Mouse (Mus musculus) midbrain, embryonic 13.5 days (tissue): Measurements from ENCODE around the gene Abhd17c. TPM values are rescaled to one million over a fixed set of nuclear protein-coding genes. Genes with fewer than 3 reads are reported as not detected.
"Not testable (repeated sequence)": the region's sequence is repeated elsewhere in the genome, so short reads cannot be mapped to it uniquely, and the experiment has no call there.

ENCODE experiments used
- ATAC-seq: fragments of 200-750 bp; cut with Nextera tagmentation; 2 replicates; pipeline ENCODE4 v1.8.0; 2017; ENCODE audit warnings: mild to moderate bottlenecking, moderate TSS enrichment, moderate library complexity
- H3K27ac ChIP-seq: fragments of 300-500 bp; sonication (generic); 2 replicates; pipeline ENCODE4 v1.5.1; 2015; ENCODE audit warnings: inconsistent platforms, mild to moderate bottlenecking, moderate library complexity
- H3K27me3 ChIP-seq: fragments of 300-500 bp; sonication (generic); 2 replicates; pipeline ENCODE4 v1.6.1; 2015; ENCODE audit warnings: mild to moderate bottlenecking, inconsistent platforms
- H3K36me3 ChIP-seq: fragments of 300-500 bp; sonication (generic); 2 replicates; pipeline ENCODE4 v1.6.1; 2015; ENCODE audit warnings: mild to moderate bottlenecking, inconsistent platforms
- H3K4me1 ChIP-seq: fragments of 300-500 bp; sonication (generic); replicated peaks from 2 replicates; pipeline ENCODE4 v1.6.1; 2015; ENCODE audit warnings: inconsistent platforms
- H3K4me2 ChIP-seq: fragments of 300-500 bp; sonication (generic); replicated peaks from 2 replicates; pipeline ENCODE4 v1.6.1; 2015; ENCODE audit warnings: moderate library complexity, mild to moderate bottlenecking, inconsistent platforms
- H3K4me3 ChIP-seq: fragments of 300-500 bp; sonication (generic); replicated peaks from 2 replicates; pipeline ENCODE4 v1.5.1; 2015; ENCODE audit warnings: mild to moderate bottlenecking, inconsistent platforms
- H3K9ac ChIP-seq: fragments of 300-500 bp; sonication (generic); replicated peaks from 2 replicates; pipeline ENCODE4 v1.6.1; 2015; ENCODE audit warnings: mild to moderate bottlenecking, inconsistent platforms
- H3K9me3 ChIP-seq: fragments of 300-500 bp; sonication (generic); 2 replicates; pipeline ENCODE4 v1.6.1; 2016; ENCODE audit warnings: mild to moderate bottlenecking, inconsistent platforms
- WGBS: fragments of 180-500 bp; shearing (Covaris S2); methylation state at CpG from one replicate; pipeline ENCODE4 v1.1.7; 2015; 5-methylcytosine and 5-hydroxymethylcytosine counted together
- polyA plus RNA-seq: library from polyadenylated mRNA; unstranded; fragments of >200 nt; fragmentation: Nextera tagmentation; extraction: Ambion mirVana; gene quantifications from 2 replicates; pipeline ENCODE4 v1.2.1, GENCODE M21; 2015

Gene Abhd17c
- polyA plus RNA-seq = 15.5 and 22.9 TPM in 2 replicates

DNA sequence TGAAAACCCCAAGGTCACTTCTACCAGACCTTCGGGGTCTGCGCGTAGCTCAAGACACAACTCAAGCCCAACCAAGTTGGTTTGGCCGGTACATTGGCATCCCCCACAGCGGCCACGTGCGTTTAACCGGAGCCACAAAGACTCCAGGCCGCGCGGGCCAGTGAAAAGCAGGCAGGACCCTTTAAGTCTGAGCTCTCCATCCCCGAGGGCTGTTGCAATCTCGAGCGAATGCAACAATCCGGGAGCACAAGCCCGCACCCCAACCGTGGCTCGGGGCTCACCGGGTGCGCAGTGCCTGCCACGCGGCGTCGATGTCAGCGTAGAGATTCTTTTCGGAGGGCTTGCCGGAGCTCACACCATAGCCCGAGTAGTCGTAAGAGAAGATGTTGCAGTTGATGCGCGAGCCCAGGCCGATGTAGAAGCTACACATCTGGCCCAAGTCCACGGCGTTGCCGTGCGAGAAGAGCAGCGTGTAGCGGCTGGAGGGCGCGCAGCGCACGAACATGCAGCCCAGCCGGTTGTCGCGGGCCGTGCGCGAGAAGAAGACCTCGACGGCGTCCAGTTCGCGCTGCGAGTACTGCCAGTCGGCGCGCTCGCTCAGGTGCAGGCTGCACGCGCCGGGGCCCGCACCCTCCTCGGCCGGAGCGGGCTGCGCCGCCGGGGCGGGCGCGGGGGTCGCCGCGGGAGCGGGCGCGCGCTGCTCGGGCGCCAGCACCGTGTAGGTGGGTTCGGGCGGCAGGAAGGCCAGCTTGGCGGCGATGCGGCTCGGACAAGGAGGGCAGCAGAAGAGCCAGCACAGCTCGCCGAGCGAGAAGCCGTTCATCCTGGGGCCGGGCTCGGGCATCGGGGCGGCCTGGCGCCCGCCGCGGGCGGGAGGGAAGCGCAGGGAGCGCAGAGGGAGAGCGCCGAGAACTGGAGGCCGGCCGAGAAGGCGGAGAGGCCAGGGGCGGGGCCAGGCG, at the start of gene Abhd17c:
Gene Abhd17c, minus strand, starts transcription at position 893 of the 959 bp plus-strand sequence.
- Histone ChIP-seq H3K27ac (peak within 1 kb of the TSS; percentile 96), H3K36me3 (no peaks in the 10 kb centered on the region), H3K9me3 (no peaks in the 10 kb centered on the region), H3K4me3 (peak within 1 kb of the TSS; percentile 94), H3K27me3 (no peaks in the 10 kb centered on the region), H3K4me1 (peaks cover 51% of the 10 kb centered on the region), H3K9ac (peak within 1 kb of the TSS; percentile 96), H3K4me2 (peak within 1 kb of the TSS; percentile 98)
- WGBS = under 1% methylated on average over 100 of the region's 109 CpGs
- peak; percentile 86 for ATAC-seq

- no peaks in the 10 kb centered on the region for H3K36me3 ChIP-seq
- no peak overlapping the region for H3K27ac ChIP-seq
- H3K27me3 ChIP-seq = no peaks in the 10 kb centered on the region
- no peaks in the 10 kb centered on the region for H3K9me3 ChIP-seq
- H3K4me2 ChIP-seq = no peak overlapping the region
- no peak overlapping the region for H3K9ac ChIP-seq
- ATAC-seq = no peak
- WGBS = 85% methylated on average over 6 of the region's 6 CpGs
- H3K4me1 ChIP-seq = no peaks in the 10 kb centered on the region
- H3K4me3 ChIP-seq = no peak overlapping the region
These were observed 45.6 kb upstream of the Abhd17c start for GRCm38 (mm10) chr7:84197208-84197860.

DNA sequence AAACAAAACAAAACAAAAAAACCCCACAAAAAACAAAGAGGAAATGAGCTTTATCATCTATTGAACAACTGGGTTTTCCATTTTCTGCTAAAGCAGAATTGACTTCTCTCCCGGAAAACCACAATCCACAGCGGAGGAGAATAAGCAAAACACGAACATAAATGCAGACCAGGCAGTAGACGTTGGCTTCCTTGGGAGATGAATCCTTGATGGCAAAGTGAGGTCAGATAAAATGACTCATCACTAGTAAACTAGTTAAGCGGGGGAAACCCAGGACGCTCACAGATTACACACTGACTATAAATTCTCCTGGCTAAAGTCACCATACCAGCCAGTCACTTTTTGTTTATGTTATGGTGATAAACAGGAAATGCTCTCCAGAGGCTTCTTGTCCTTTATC, 44.5 kb upstream of the Abhd17c start:
- no peak for ATAC-seq
- Histone ChIP-seq H3K36me3 (no peaks in the 10 kb centered on the region), H3K9ac (no peak overlapping the region), H3K4me2 (no peak overlapping the region), H3K4me3 (no peak overlapping the region), H3K27me3 (no peaks in the 10 kb centered on the region), H3K27ac (no peak overlapping the region), H3K4me1 (no peaks in the 10 kb centered on the region), H3K9me3 (no peaks in the 10 kb centered on the region)
- 91% methylated on average over 6 of the region's 6 CpGs for WGBS

DNA sequence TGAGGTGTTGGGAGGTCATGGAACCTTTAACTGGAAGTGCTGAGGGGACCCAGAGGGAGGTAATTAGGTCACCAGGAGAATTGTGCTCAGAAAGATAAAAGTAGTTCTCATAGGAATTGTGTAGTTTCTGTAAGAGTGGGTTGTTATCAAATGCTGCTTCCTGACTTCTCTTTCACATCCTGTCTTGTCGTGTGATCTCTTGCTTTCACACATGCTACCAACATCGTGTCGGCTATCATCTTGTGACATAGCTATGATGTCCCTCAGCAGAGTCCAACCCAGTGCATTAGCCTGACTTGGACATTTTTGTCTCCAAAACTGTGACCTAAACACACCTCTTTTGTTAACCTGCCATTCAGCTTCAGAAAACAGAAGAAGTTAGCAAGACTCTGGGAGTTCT, 40.6 kb upstream of the Abhd17c start:
- Histone ChIP-seq H3K36me3 (no peaks in the 10 kb centered on the region), H3K9me3 (no peaks in the 10 kb centered on the region), H3K27ac (no peak overlapping the region), H3K27me3 (no peaks in the 10 kb centered on the region), H3K9ac (no peak overlapping the region), H3K4me3 (no peak overlapping the region), H3K4me1 (no peaks in the 10 kb centered on the region), H3K4me2 (no peak overlapping the region)
- WGBS = 87% methylated on average over 3 of the region's 3 CpGs
- ATAC-seq = no peak

- H3K4me2 ChIP-seq = no peak overlapping the region
- no peaks in the 10 kb centered on the region for H3K27me3 ChIP-seq
- 92% methylated on average over 2 of the region's 2 CpGs for WGBS
- no peaks in the 10 kb centered on the region for H3K4me1 ChIP-seq
- no peaks in the 10 kb centered on the region for H3K9me3 ChIP-seq
- no peak overlapping the region for H3K4me3 ChIP-seq
- no peak overlapping the region for H3K27ac ChIP-seq
- no peak for ATAC-seq
- no peak overlapping the region for H3K9ac ChIP-seq
- H3K36me3 ChIP-seq = no peaks in the 10 kb centered on the region
These were observed 39.8 kb upstream of the Abhd17c start for GRCm38 (mm10) chr7:84191476-84191875.

- H3K27me3 ChIP-seq = no peaks in the 10 kb centered on the region
- no peak overlapping the region for H3K27ac ChIP-seq
- H3K4me1 ChIP-seq = no peaks in the 10 kb centered on the region
- H3K9me3 ChIP-seq = no peaks in the 10 kb centered on the region
- no peak overlapping the region for H3K9ac ChIP-seq
- H3K4me2 ChIP-seq = no peak overlapping the region
- H3K36me3 ChIP-seq = no peaks in the 10 kb centered on the region
- ATAC-seq = no peak
- WGBS = 85% methylated on average over 5 of the region's 5 CpGs
- H3K4me3 ChIP-seq = no peak overlapping the region
These were observed 36.5 kb upstream of the Abhd17c start for GRCm38 (mm10) chr7:84188196-84188595.

GRCm38 (mm10) chr7:84185196-84185595, 33.5 kb upstream of the Abhd17c start:
- ATAC-seq = no peak
- no peaks in the 10 kb centered on the region for H3K36me3 ChIP-seq
- no peaks in the 10 kb centered on the region for H3K9me3 ChIP-seq

GRCm38 (mm10) chr7:84184703-84185102, 33.0 kb upstream of the Abhd17c start:
- Histone ChIP-seq H3K9me3 (no peaks in the 10 kb centered on the region), H3K9ac (no peak overlapping the region), H3K4me2 (no peak overlapping the region), H3K27me3 (no peaks in the 10 kb centered on the region), H3K36me3 (no peaks in the 10 kb centered on the region), H3K27ac (no peak overlapping the region), H3K4me1 (no peaks in the 10 kb centered on the region), H3K4me3 (no peak overlapping the region)
- 82% methylated on average over 3 of the region's 3 CpGs for WGBS
- ATAC-seq = no peak

More at GRCm38 (mm10) chr7:84185196-84185595, 33.5 kb upstream of the Abhd17c start:
- Histone ChIP-seq H3K9ac (no peak overlapping the region), H3K4me3 (no peak overlapping the region), H3K4me1 (no peaks in the 10 kb centered on the region), H3K4me2 (no peak overlapping the region), H3K27ac (no peak overlapping the region), H3K27me3 (no peaks in the 10 kb centered on the region)
- 83% methylated on average over 4 of the region's 4 CpGs for WGBS

GRCm38 (mm10) chr7:84178809-84179208, 27.1 kb upstream of the Abhd17c start:
- not testable (repeated sequence) for ATAC-seq, H3K9me3 ChIP-seq, H3K4me3 ChIP-seq, H3K27ac ChIP-seq, H3K4me2 ChIP-seq, H3K36me3 ChIP-seq, H3K27me3 ChIP-seq, H3K9ac ChIP-seq, H3K4me1 ChIP-seq
- WGBS = 96% methylated on average over 2 of the region's 2 CpGs

GRCm38 (mm10) chr7:84174655-84175448, 23.2 kb upstream of the Abhd17c start:
- no peak overlapping the region for H3K4me2 ChIP-seq

GRCm38 (mm10) chr7:84173394-84173793, 21.7 kb upstream of the Abhd17c start:
- H3K36me3 ChIP-seq = no peaks in the 10 kb centered on the region
- H3K4me1 ChIP-seq = no peaks in the 10 kb centered on the region
- H3K27ac ChIP-seq = no peak overlapping the region
- H3K9me3 ChIP-seq = no peaks in the 10 kb centered on the region
- no peak overlapping the region for H3K4me2 ChIP-seq
- 90% methylated on average over 4 of the region's 4 CpGs for WGBS
- H3K9ac ChIP-seq = no peak overlapping the region
- H3K27me3 ChIP-seq = no peaks in the 10 kb centered on the region
- H3K4me3 ChIP-seq = no peak overlapping the region
- ATAC-seq = no peak

More at GRCm38 (mm10) chr7:84174655-84175448, 23.2 kb upstream of the Abhd17c start:
- WGBS = 83% methylated on average over 11 of the region's 11 CpGs
- Histone ChIP-seq H3K27me3 (no peaks in the 10 kb centered on the region), H3K36me3 (no peaks in the 10 kb centered on the region), H3K4me3 (no peak overlapping the region), H3K9me3 (no peaks in the 10 kb centered on the region), H3K27ac (no peak overlapping the region), H3K9ac (no peak overlapping the region), H3K4me1 (no peaks in the 10 kb centered on the region)
- ATAC-seq = peak; percentile 37; the same call in 1 of the 2 replicates
